Mouse (Mus musculus): ENCODE measurements around the gene Abcb6. TPM values are rescaled to one million over a fixed set of nuclear protein-coding genes. Genes with fewer than 3 reads are reported as not detected.

Abcb6 gene
- polyA plus RNA-seq (2011; ENCODE audit: insufficient read depth, insufficient read length, low read depth, missing spikeins) = 8.8 and 10.8 TPM in 2 replicates

DNA sequence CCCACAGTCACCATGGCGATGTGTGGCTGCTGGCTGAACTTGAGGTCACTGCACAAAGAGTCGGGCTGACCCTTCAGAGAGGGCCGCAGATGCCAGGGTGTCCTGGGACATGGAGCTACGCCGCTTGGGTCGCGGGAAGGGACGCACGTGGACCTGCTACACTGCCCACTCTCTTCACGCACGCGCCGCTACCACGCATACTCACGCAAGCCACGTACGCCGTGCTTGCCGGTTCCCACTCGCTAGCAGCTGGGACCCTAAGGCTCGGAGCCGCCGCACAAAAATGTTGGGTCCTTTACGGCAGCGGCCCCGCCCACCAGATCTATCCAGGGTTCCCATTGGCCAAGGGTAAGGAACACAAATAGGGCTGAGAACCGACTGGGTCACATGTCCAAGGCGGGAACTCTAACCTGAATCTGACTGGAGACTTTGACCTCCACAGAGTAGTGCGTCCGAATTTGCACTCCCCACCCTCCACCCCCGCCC lies at the start of gene Abcb6:
TSS of gene Abcb6 (minus strand) at position 288 of the 486 bp plus-strand sequence.
- H3K9ac ChIP-seq (ENCODE audit: low read depth, poor library complexity, severe bottlenecking) = peak within 1 kb of the TSS; percentile 17
- no peaks in the 10 kb centered on the region for H3K4me1 ChIP-seq (ENCODE audit: control insufficient read depth, insufficient read depth, low read length)
- no peaks in the 10 kb centered on the region for H3K27me3 ChIP-seq (ENCODE audit: control insufficient read depth, insufficient read depth, low read length, poor library complexity, severe bottlenecking)
- no peaks in the 10 kb centered on the region for H3K36me3 ChIP-seq (ENCODE audit: control insufficient read depth, insufficient read depth, low read length, poor library complexity, severe bottlenecking)
- H3K27ac ChIP-seq (ENCODE audit: insufficient read depth, low read length) = no peak within 1 kb of the TSS
- H3K9me3 ChIP-seq (replicated peaks; ENCODE audit: control insufficient read depth, insufficient read depth, low read length, poor library complexity, severe bottlenecking) = no peaks in the 10 kb centered on the region
- TF ChIP-seq POLR2A (IDR thresholded peaks at IDR 0.05; ENCODE audit: insufficient read depth, low read length) (peak; percentile 10), CTCF (IDR thresholded peaks at IDR 0.05; ENCODE audit: low read depth, low read length) (no peak)
- H3K4me3 ChIP-seq (ENCODE audit: low read depth, low read length) = peak within 1 kb of the TSS; percentile 70

- no peak overlapping the region for H3K9ac ChIP-seq (ENCODE audit: low read depth, poor library complexity, severe bottlenecking)
- no peaks in the 10 kb centered on the region for H3K36me3 ChIP-seq (ENCODE audit: control insufficient read depth, insufficient read depth, low read length, poor library complexity, severe bottlenecking)
- no peaks in the 10 kb centered on the region for H3K27me3 ChIP-seq (ENCODE audit: control insufficient read depth, insufficient read depth, low read length, poor library complexity, severe bottlenecking)
- H3K27ac ChIP-seq (ENCODE audit: insufficient read depth, low read length) = no peak overlapping the region
- H3K4me1 ChIP-seq (ENCODE audit: control insufficient read depth, insufficient read depth, low read length) = peaks cover 11% of the 10 kb centered on the region
- H3K9me3 ChIP-seq (replicated peaks; ENCODE audit: control insufficient read depth, insufficient read depth, low read length, poor library complexity, severe bottlenecking) = no peaks in the 10 kb centered on the region
- TF ChIP-seq CTCF (IDR thresholded peaks at IDR 0.05; ENCODE audit: low read depth, low read length) (no peak), POLR2A (IDR thresholded peaks at IDR 0.05; ENCODE audit: insufficient read depth, low read length) (no peak), EP300 (IDR thresholded peaks at IDR 0.05; ENCODE audit: insufficient read depth, low read depth, low read length) (no peak)
- H3K4me3 ChIP-seq (ENCODE audit: low read depth, low read length) = no peak overlapping the region
Observed at GRCm38 (mm10) chr1:75229158-75229557, 49.0 kb upstream of the Abcb6 start.

- H3K27me3 ChIP-seq (ENCODE audit: control insufficient read depth, insufficient read depth, low read length, poor library complexity, severe bottlenecking) = no peaks in the 10 kb centered on the region
Observed at GRCm38 (mm10) chr1:75227653-75228052, 47.5 kb upstream of the Abcb6 start.

GRCm38 (mm10) chr1:75226138-75226537 lies 45.9 kb upstream of the Abcb6 start:
- Histone ChIP-seq H3K27ac (ENCODE audit: insufficient read depth, low read length) (no peak overlapping the region), H3K9ac (ENCODE audit: low read depth, poor library complexity, severe bottlenecking) (no peak overlapping the region), H3K4me1 (ENCODE audit: control insufficient read depth, insufficient read depth, low read length) (peaks cover 13% of the 10 kb centered on the region), H3K9me3 (replicated peaks; ENCODE audit: control insufficient read depth, insufficient read depth, low read length, poor library complexity, severe bottlenecking) (no peaks in the 10 kb centered on the region), H3K27me3 (ENCODE audit: control insufficient read depth, insufficient read depth, low read length, poor library complexity, severe bottlenecking) (no peaks in the 10 kb centered on the region), H3K4me3 (ENCODE audit: low read depth, low read length) (no peak overlapping the region), H3K36me3 (ENCODE audit: control insufficient read depth, insufficient read depth, low read length, poor library complexity, severe bottlenecking) (no peaks in the 10 kb centered on the region)
- TF ChIP-seq EP300 (IDR thresholded peaks at IDR 0.05; ENCODE audit: insufficient read depth, low read depth, low read length) (no peak), CTCF (IDR thresholded peaks at IDR 0.05; ENCODE audit: low read depth, low read length) (no peak), POLR2A (IDR thresholded peaks at IDR 0.05; ENCODE audit: insufficient read depth, low read length) (no peak)

More at GRCm38 (mm10) chr1:75227653-75228052, 47.5 kb upstream of the Abcb6 start:
- Histone ChIP-seq H3K9ac (ENCODE audit: low read depth, poor library complexity, severe bottlenecking) (no peak overlapping the region), H3K4me3 (ENCODE audit: low read depth, low read length) (no peak overlapping the region), H3K36me3 (ENCODE audit: control insufficient read depth, insufficient read depth, low read length, poor library complexity, severe bottlenecking) (no peaks in the 10 kb centered on the region), H3K9me3 (replicated peaks; ENCODE audit: control insufficient read depth, insufficient read depth, low read length, poor library complexity, severe bottlenecking) (no peaks in the 10 kb centered on the region), H3K27ac (ENCODE audit: insufficient read depth, low read length) (peak overlapping the region; percentile 4; the same call in 1 of the 2 replicates), H3K4me1 (ENCODE audit: control insufficient read depth, insufficient read depth, low read length) (peaks cover 14% of the 10 kb centered on the region)
- TF ChIP-seq EP300 (IDR thresholded peaks at IDR 0.05; ENCODE audit: insufficient read depth, low read depth, low read length) (no peak), POLR2A (IDR thresholded peaks at IDR 0.05; ENCODE audit: insufficient read depth, low read length) (no peak), CTCF (IDR thresholded peaks at IDR 0.05; ENCODE audit: low read depth, low read length) (no peak)

DNA sequence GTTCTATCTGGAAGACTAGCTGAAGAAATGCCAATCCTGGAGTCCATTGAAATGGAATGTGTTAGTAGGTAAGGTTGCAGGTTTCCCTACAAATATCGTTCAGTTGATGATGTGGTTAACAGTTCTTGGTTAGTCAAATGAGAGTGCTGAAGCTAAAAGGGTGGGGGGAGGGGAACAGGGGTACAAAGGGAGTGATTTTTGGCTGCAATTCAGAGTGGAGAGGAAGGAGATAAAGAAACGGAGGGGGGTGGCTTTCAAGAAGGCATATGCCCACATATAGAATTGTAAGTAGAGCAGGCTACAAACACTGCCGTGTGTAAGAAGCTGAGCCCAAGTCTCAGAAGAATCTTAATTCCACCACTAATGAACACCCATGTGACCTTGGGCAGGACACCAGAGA lies 45.3 kb upstream of the Abcb6 start:
- Histone ChIP-seq H3K4me1 (ENCODE audit: control insufficient read depth, insufficient read depth, low read length) (peaks cover 13% of the 10 kb centered on the region), H3K36me3 (ENCODE audit: control insufficient read depth, insufficient read depth, low read length, poor library complexity, severe bottlenecking) (no peaks in the 10 kb centered on the region), H3K9me3 (replicated peaks; ENCODE audit: control insufficient read depth, insufficient read depth, low read length, poor library complexity, severe bottlenecking) (no peaks in the 10 kb centered on the region), H3K27ac (ENCODE audit: insufficient read depth, low read length) (no peak overlapping the region), H3K4me3 (ENCODE audit: low read depth, low read length) (no peak overlapping the region), H3K9ac (ENCODE audit: low read depth, poor library complexity, severe bottlenecking) (no peak overlapping the region), H3K27me3 (ENCODE audit: control insufficient read depth, insufficient read depth, low read length, poor library complexity, severe bottlenecking) (no peaks in the 10 kb centered on the region)
- TF ChIP-seq CTCF (IDR thresholded peaks at IDR 0.05; ENCODE audit: low read depth, low read length) (no peak), POLR2A (IDR thresholded peaks at IDR 0.05; ENCODE audit: insufficient read depth, low read length) (no peak)

DNA sequence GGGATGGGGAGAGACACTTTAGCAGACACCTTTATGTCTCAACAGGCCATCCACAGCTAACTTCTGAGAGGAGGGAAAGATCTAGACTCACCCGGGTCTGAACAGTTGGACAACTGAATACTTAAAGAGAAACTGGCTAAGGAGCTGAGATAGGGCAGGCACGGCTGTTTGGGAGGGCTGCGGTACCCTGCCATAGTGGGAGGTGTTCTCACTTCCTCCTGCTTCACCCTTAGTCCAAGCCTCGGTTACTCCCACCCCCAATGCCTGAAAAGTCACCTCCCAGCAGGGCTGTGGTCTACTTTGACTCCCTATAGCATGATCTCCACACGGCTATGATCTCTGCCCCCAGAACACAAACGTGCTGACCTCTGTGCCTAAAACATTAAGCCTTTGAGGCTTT lies 43.3 kb upstream of the Abcb6 start:
- Histone ChIP-seq H3K36me3 (ENCODE audit: control insufficient read depth, insufficient read depth, low read length, poor library complexity, severe bottlenecking) (no peaks in the 10 kb centered on the region), H3K27ac (ENCODE audit: insufficient read depth, low read length) (no peak overlapping the region), H3K9me3 (replicated peaks; ENCODE audit: control insufficient read depth, insufficient read depth, low read length, poor library complexity, severe bottlenecking) (no peaks in the 10 kb centered on the region), H3K27me3 (ENCODE audit: control insufficient read depth, insufficient read depth, low read length, poor library complexity, severe bottlenecking) (no peaks in the 10 kb centered on the region), H3K4me1 (ENCODE audit: control insufficient read depth, insufficient read depth, low read length) (peaks cover 13% of the 10 kb centered on the region), H3K9ac (ENCODE audit: low read depth, poor library complexity, severe bottlenecking) (no peak overlapping the region), H3K4me3 (ENCODE audit: low read depth, low read length) (no peak overlapping the region)
- no peak for TF ChIP-seq CTCF (IDR thresholded peaks at IDR 0.05; ENCODE audit: low read depth, low read length)
- no peak for TF ChIP-seq POLR2A (IDR thresholded peaks at IDR 0.05; ENCODE audit: insufficient read depth, low read length)
- no peak for TF ChIP-seq EP300 (IDR thresholded peaks at IDR 0.05; ENCODE audit: insufficient read depth, low read depth, low read length)
